Mouse (Mus musculus): ENCODE measurements around the gene Shmt1. TPM values are rescaled to one million over a fixed set of nuclear protein-coding genes. Genes with fewer than 3 reads are reported as not detected.

Shmt1 gene
- total RNA-seq, 1 experiment from 2014 or later: 87.9 TPM

DNA sequence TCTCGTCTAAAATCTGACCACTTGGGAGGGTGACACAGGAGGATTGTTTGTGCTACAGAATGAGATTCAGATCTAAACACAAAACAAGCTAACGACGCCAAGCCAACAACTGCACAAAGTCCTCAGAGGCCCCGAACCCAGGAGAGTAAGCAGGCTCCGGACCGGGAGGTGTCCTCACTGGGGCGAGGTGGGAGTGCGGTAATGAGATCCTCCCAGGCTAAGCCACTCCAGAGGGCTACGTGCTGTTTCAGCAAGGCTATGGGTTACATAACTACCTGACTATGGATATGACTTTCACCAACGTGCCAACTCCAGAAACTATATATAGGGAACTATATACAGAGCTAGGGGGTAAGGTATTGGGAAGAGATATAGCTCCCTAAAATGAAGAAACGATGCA is 15.2 kb downstream of the Shmt1 start:
- DNase-seq: no peak

DNA sequence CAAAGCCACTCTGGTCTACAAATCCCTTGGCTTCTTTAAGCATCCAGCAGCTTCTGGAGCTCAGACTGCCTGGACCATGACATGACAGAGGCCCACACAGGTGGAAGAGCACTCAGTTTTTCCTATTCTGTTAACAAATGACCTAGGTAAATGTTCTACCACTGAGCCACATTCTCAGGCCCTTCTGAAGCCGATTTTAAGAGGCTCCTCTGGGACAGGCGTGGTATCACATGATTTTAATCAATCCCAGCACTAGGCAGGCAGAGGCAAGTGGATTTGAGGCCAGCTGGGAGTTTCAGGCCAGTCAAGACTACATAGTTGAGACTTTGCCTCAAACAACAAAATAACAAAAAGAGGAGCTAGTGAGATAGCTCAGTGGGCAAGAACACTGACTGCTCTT is 21.0 kb downstream of the Shmt1 start:
- no peak for DNase-seq

DNA sequence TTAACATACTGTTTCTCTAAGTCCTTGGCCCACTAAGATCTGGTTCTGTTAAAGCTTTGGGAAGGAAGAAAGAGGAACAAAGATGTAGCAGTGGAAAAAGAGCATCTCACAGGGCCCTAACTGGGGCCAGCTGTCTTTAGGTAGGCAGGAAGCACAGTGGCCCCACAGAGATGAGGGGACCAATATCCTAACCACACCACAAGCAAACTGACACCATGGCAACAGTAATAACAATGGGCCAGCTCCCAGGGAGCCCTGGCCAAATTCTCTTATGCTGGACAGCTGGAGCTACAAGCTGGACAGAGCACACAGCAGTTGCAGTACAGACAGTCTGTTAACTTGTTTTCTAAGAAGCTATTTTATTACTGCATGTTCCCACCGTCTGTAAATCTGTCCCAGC is 23.9 kb downstream of the Shmt1 start:
- no peak for DNase-seq

DNA sequence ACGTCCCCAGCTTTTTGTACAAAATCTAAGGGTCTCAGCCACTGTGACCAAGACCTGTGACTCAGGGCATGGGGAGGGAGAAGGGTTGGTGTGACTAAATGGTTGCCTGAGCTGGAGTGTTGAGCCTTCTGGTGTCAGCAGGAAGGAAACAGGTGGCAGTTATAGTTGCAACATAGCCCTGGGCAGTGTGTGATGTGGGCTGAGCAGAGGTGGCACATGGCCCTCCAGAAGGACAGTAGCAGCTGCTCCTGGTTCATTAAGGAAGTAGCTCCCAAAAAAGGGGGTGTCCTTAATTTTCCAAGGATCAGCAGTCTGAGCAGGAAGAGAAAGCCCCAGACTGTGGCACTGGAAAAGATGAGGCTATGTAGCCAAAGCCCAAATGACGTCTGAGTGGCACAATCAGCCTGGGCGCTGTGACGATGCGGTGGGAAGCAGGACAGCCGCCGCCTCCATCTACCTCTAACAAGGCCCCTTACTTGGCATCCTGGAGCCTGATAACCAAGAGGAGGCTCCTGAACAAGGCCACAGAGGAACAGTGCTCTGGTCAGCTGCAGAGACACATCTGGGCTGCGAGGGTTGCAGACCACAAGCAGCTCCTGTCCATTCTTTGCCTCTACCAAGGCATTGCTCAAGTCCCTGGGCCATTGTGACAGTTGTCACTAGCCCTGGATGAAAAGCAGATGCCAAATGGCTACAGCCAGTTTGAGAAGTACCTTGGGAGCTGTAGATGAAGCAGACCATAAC is 27.2 kb downstream of the Shmt1 start:
- no peak for DNase-seq

DNA sequence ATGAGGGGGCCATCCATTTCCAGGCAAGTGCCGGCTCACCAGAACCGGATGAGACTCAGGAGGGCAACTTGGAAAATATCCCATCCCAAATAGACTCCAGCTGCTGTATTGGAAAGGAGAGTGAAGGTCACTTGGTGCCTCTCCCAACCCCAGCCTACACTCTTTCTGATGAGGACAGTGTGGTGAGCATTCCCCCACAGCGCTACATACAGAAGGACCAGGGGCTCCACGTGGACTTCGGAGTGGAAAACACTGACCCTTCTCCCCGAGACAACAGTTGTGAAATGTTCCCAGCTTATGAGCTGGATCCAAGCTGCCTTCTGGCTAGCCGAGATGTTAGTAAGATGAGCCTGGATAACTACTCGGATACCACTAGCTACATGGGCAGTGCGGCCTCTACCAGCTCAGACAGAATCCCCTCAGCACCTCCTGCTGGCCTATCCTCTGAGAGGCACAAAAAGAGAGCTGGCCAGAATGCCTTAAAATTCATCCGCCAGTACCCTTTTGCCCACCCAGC is 31.8 kb downstream of the Shmt1 start:
- DNase-seq: no peak

DNA sequence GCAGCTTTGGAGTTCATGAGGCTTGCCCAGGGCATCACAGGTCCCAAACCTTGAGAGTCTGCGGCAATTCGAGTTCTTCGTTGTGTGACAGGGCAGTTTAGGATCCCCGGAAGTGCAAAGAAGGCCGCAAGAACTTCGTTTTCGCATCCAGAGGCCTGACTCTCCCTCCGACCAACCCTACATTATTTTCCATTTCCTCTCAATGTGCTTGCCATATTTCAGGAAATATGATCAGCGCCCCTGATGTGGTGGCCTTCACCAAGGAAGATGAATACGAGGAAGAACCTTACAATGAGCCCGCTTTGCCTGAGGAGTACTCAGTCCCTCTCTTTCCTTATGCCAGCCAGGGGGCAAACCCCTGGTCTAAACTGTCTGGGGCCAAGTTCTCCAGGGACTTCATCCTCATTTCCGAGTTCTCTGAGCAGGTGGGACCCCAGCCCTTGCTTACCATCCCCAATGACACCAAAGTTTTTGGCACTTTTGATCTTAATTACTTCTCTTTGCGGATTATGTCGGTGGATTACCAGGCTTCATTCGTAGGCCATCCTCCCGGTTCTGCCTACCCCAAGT is 33.6 kb downstream of the Shmt1 start:
- no peak for DNase-seq

DNA sequence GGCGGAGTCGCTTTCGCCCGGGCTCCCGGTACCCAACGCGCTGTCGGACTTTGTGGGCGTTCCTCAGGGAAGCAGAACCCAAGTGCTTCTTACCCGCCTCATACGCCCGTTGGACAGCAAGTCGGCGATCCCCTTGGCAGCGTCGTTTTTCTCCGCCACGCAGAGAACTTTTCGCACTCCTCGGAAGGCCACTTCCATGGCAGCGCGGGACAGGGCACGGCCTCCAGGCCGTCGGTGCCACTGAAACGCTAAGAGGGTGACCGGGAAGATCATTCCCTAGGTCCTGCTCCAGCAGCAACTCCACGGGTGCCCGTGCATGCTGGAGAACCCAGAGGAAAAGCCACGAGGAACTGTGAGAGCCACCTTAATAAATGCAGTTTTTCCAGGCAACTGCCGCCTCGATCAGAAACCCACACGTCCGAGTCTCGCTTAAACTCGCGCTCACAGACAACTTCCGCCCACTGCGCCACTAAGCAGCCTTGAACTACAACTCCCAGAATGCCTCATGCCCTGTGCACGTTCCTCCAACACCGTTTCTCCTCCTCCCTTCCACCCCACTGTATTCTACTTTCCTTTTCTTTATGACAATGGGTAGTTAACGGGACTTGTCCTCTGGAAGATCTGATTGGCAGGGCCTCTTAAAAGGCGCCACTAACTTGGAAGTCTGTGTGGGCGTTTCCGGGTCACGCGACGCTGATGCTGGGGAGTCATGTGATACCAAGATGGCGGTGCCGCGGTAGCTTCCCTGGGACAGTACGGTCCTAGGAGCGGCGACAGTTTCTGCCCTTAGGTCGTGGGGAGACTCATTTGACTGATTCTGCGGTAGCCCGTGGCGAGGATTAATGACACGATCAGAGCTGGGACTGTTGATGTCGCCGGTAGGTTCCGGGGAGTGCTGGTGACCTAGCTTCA is 34.4 kb downstream of the Shmt1 start, which contains the start of the genes Top3a and Smcr8:
Top3a (minus strand) TSS at position 537 of the 912 bp plus-strand sequence.
Smcr8 (plus strand) TSS at position 696 of the 912 bp plus-strand sequence.
- DNase-seq: peak; percentile 89

DNA sequence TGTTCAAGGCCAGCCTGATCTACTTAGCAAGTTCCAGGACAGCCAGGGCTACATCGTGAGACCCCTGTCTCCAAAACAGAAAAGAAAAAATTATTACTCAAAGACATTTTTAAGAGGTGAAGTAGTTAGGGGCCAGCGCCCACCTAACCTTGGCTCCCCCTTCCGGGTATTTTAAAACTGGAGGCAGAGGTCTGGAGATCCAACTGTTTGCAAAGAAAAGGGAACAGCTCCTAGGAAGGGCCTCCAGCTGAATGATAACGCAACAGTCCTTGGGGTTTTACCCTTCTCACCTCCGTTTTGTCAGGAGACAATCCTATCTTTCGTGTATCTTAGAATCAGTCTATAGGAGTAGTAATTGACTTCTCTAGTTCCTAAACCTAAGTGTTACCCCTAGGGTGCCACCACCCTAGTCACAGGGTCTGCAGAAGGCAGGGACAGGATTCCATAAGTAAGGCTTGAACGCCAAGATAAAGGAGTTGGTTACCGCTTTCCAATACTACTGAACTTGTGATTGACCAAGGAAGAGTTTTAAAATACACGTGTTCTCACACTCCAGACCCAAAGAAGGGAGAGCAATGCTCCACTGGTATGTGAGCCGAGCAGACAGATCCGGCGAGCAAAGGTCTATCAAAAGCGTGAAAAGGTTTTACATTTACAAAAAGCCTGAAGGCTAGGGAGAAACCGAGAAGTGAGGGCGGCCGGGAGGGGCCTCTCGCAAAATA is 35.2 kb downstream of the Shmt1 start:
- no peak for DNase-seq

DNA sequence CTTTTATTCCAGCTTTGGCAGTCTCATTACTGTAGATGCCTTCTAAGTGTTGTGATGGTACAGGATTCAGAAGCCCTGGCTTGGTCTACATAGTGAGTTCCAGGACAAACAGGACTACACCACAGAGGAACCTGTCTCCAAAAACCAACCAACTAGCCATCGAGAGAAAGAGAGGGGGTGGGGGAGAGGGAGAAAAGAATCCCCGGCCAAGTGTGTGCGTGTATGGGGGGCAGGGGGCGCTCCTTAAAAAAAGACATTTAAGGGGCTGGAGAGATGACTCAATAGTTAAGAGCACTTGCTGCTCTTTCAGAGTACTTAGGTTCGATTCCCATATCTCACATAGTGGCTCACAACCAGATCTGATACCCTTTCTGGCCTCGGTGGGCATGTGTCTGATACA is 35.9 kb downstream of the Shmt1 start:
- DNase-seq: no peak

DNA sequence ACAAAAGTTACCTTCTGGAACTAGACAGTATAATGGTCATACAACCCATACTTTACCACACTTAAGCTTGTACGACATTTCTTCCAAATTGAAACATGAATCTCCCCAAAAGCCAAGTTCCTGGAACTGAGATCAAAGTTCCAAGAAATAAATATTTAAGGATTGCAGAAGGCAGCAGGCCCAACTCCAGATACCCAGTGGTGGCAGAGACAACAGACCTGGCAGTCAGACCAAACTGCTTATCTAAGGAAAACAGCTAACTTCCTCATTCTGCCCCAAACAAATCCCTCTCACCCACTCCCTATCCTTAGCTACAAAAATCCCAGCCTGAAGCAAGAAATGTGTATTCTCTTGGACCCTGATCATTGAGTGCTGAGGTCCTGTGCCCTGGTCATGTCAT is 36.7 kb downstream of the Shmt1 start:
- no peak for DNase-seq

DNA sequence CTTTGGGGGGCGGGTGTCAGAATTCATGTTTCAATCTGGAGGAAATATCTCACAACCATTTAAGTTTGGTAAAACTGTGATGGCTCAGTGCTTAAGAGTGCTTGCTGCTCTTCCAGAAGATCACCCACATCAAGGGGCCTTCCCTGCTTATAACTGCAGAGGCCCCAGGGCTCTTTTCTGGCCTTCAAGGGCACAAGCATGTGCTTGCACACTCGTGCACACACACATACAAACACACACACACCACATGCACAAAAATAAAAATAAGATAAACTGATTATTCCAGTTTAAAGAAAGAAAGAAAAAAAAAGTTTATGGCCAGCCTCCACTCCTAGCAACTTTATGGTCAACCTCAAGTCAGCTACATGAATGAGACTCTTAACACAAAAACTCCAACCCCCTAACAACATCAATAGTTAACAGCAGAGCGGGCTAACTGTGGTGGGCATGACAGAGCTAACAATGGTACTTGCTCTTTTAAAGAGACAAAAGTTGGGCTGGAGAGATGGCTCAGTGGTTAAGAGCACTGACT is 37.3 kb downstream of the Shmt1 start:
- no peak for DNase-seq

DNA sequence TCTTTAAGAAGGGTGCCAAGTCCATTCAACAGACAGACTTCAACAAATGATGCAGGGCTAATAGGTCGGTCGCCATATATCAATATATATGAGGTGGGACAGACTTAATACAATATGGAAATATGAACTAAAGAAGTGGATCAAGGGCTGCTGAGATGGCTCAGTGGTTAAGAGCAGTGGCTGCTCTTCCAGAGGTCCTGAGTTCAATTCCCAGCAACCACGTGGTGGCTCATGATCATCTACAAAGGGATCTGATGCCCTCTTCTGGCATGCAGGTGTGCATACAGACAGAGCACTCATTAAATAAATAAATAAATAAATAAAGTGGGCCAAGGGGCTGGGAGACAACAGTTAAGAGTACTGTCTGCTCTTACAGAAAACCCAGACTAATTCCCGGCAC is 39.4 kb downstream of the Shmt1 start:
- no peak for DNase-seq

DNA sequence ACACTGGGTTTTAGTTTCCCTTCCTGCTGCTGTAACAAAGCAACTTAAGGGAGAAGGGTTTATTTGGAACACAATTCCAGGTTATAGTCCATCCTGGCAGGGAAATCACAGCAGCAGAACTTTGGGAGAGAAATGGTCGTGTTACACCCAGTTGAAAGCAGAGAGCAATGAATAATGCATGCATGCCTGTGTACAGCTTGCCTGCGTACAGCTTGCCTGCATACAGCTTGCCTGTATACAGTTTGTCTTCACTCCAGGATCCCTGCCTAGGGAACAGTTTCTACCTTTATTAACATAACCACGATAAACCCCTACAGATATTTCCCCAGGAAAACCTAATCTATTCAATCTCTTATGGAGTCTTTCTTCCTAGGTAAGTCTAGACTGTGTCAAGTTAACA is 40.7 kb downstream of the Shmt1 start:
- DNase-seq: peak; percentile 0

DNA sequence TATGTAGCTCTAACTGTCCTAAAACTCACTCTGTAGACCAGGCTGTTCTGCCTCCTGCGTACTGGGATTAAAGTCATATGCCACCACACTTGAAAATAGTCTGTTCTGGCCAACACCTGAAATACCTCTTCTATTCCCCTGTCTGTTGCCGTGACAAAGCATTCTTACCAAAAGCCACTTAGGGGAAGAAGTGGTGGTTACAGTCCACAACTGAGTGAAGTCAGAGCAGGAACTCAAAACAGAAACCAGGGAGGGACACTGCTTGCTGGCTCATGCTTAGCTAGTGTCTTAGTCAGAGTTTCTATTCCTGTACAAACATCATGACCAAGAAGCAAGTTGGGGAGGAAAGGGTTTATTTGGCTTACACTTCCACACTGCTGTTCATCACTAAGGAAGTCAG is 42.2 kb downstream of the Shmt1 start:
- DNase-seq: no peak

DNA sequence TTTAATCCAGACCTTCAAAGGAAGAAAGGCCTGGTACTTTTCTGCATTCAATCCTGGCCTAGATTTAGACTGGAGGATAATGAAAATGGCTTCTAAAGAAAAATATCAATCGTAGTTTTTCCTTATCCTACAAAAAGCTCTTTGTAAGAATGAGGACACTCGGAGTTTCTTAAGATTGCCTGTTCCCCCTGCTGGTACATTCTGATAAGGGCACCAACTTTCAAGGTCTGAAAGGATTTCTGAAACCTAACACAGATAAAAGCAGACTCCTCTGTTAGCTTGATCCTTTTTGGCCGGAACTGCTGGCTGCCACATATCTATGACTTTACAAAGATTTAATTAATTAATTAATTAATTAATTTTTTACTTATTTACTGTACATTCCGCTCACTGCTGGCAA is 44.5 kb downstream of the Shmt1 start:
- DNase-seq: no peak

DNA sequence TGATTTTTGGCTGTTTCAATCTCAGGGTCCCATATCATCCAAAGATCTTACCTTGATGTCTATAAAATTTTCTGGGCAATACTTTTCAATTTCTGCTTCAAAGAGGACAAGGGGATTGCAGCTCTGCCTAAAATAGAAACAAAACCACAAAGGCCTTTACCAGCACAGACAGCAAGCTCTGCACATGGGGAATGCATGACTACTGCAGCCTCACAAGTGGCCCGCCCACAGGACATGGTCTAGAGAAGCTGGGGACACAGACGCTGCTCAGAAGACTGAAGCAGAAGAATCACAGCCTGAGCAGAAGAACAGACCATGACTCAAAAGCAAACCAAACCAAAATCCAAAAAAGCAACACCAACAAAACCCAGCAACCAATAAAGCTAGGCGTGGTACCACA is 49.8 kb downstream of the Shmt1 start:
- no peak for DNase-seq

DNA sequence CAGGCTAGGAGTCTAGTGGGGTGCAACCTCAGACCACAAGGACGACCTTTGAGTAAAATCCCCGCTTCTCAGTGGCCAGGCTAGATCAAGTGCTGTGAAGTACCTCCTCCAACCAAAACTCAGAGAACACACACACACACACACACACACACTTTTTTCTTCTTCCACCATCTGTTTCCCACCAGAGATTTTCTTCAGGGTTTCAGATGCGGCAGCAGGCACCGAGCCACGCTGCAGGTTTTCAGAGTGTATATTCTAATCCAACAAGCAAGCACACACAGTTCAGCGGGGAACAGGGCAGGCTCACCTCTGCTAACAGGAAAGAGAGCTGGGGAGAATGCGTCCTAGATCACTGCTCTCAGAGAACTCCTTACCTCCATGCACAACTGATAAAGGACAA is 55.9 kb downstream of the Shmt1 start:
- no peak for DNase-seq

DNA sequence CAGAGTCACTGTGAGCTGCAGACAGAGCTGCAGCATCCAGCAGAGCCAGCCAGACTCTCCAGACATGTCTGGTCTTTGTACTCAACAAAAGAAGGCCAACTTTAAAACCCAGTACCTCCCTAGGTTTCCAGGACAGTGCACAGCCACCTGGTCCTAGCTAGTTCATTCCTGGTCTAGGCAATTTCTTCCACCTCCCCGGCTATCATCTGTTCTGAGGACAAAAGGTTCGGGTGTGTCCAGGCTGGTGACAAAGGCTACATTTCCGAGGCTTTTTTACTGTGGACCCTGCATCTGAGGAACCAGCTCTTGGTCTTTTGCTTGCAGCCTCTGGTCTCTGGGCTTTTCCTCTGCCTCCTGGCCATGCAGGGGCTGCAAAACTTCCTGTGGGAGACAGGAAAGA is 71.2 kb downstream of the Shmt1 start:
- no peak for DNase-seq

All from adrenal gland, postnatal 14 days (tissue).